Mouse (Mus musculus) heart, postnatal 0 days (tissue): Measurements from ENCODE around the gene Mettl7a3.
"Not testable (repeated sequence)": the region's sequence is repeated elsewhere in the genome, so short reads cannot be mapped to it uniquely, and the experiment has no call there.

Experiments
- CTCF ChIP-seq: IDR thresholded peaks from 2 replicates; pipeline ENCODE4 v1.5.1; 2016; ENCODE audit warnings: antibody characterized with exemption, control low read depth, low read depth
- EP300 ChIP-seq: IDR thresholded peaks from 2 replicates; pipeline ENCODE4 v1.6.1; 2016; ENCODE audit warnings: antibody characterized with exemption, low read depth

- not testable (repeated sequence) for TF ChIP-seq EP300, CTCF
Measured at GRCm38 (mm10) chr15:100337328-100337727, 2.6 kb downstream of the Mettl7a3 start.
